7 mouse cellular contexts compared by ENCODE assay signal in genomic region chr7:90444206-90444605, GRCm38 (mm10). TPM values are rescaled to one million over a fixed set of nuclear protein-coding genes. Genes with fewer than 3 reads are reported as not detected.
A peak's percentile ranks its signal among the peaks of the same experiment; 100 is the strongest.
DNase-seq lines count a peak whose midpoint lies in the region; ATAC-seq and TF ChIP-seq lines count a peak whose summit lies in the region.

No protein-coding gene starts in this region.

- peak overlapping the region; percentile 2; the same call in 1 of the 2 replicates for H3K27ac ChIP-seq in testis, adult 2 months (ENCODE audit: control insufficient read depth, insufficient read depth, low read depth, low read length)
- no peak overlapping the region; the same call in 1 of the 2 replicates for H3K27ac ChIP-seq in hindbrain, embryonic 15.5 days (replicated peaks)
- H3K27ac ChIP-seq in midbrain, embryonic 13.5 days = peak overlapping the region; percentile 99; the same call in 1 of the 2 replicates

- H3K27me3 ChIP-seq in testis, adult 2 months (ENCODE audit: control insufficient read depth, insufficient read depth, low read length) = no peaks in the 10 kb centered on the region
- no peaks in the 10 kb centered on the region for H3K27me3 ChIP-seq in hindbrain, embryonic 15.5 days
- H3K27me3 ChIP-seq in midbrain, embryonic 13.5 days = no peaks in the 10 kb centered on the region

- H3K4me1 ChIP-seq in testis, adult 2 months (ENCODE audit: control insufficient read depth, insufficient read depth, low read length) = no peaks in the 10 kb centered on the region
- H3K4me1 ChIP-seq in hindbrain, embryonic 15.5 days (replicated peaks) = peaks cover 17% of the 10 kb centered on the region
- peaks cover 12% of the 10 kb centered on the region for H3K4me1 ChIP-seq in midbrain, embryonic 13.5 days (replicated peaks)

- no peak for TF ChIP-seq POLR2A in testis, adult 2 months (IDR thresholded peaks at IDR 0.05; ENCODE audit: control insufficient read depth, low read depth, low read length)

- WGBS in hindbrain, embryonic 15.5 days = 0% methylated on average over 6 of the region's 6 CpGs
- WGBS in midbrain, embryonic 13.5 days = under 1% methylated on average over 6 of the region's 6 CpGs

- H3K9ac ChIP-seq in hindbrain, embryonic 15.5 days = peak overlapping the region; percentile 93
- peak overlapping the region; percentile 99 for H3K9ac ChIP-seq in midbrain, embryonic 13.5 days (replicated peaks)

- H3K9me3 ChIP-seq in hindbrain, embryonic 15.5 days = no peaks in the 10 kb centered on the region
- H3K9me3 ChIP-seq in midbrain, embryonic 13.5 days = no peaks in the 10 kb centered on the region

- no peak for DNase-seq in testis, postnatal 14 days (ENCODE audit: low spot score)
- peak; percentile 19 for DNase-seq in embryo, embryonic 9.5 days (ENCODE audit: extremely low spot score)
- DNase-seq in gastrocnemius, postnatal 25 days = no peak
- DNase-seq in thymus, postnatal 14 days = no peak

- H3K4me2 ChIP-seq in hindbrain, embryonic 15.5 days = peak overlapping the region; percentile 80
- H3K4me2 ChIP-seq in midbrain, embryonic 13.5 days (replicated peaks) = peak overlapping the region; percentile 97

- H3K36me3 ChIP-seq in testis, adult 2 months (ENCODE audit: control insufficient read depth, insufficient read depth, low read length) = no peaks in the 10 kb centered on the region
- H3K36me3 ChIP-seq in hindbrain, embryonic 15.5 days = peaks cover 7% of the 10 kb centered on the region
- H3K36me3 ChIP-seq in midbrain, embryonic 13.5 days = peaks cover 3% of the 10 kb centered on the region; the same call in 1 of the 2 replicates

- TF ChIP-seq CTCF in testis, adult 2 months (IDR thresholded peaks at IDR 0.05; ENCODE audit: control insufficient read depth, insufficient read depth, insufficient replicate concordance, low read depth, low read length) = no peak

- no peak for ATAC-seq in hindbrain, embryonic 15.5 days (ENCODE audit: low FRiP score, low read depth)
- no peak for ATAC-seq in midbrain, embryonic 13.5 days

- peak overlapping the region; percentile 99 for H3K4me3 ChIP-seq in testis, adult 2 months (ENCODE audit: control insufficient read depth, low read depth, low read length)
- H3K4me3 ChIP-seq in hindbrain, embryonic 15.5 days = peak overlapping the region; percentile 66
- peak overlapping the region; percentile 77 for H3K4me3 ChIP-seq in midbrain, embryonic 13.5 days (replicated peaks)

RNA-seq across cellular contexts. Expression of gene Crebzf, which starts 1.7 kb away (rescaled TPM):
- polyA plus RNA-seq in testis, adult 2 months (2012; rRNA removed) = 21.7 and 24.6 TPM in 2 replicates
- polyA plus RNA-seq in hindbrain, embryonic 15.5 days (2015; fragmentation: Nextera tagmentation; extraction: Ambion mirVana) = 28.5 and 29.0 TPM in 2 replicates
- 34.1 and 39.5 TPM in 2 replicates for polyA plus RNA-seq in midbrain, embryonic 13.5 days (2015; fragmentation: Nextera tagmentation; extraction: Ambion mirVana)
- 10 to 100 TPM; 12.8 to 15.0 TPM for total RNA-seq in gastrocnemius, postnatal 25 days (2021)

RNA-seq across cellular contexts. Expression of gene Tmem126a, which starts 12.8 kb away (rescaled TPM):
- 13.5 and 16.1 TPM in 2 replicates for polyA plus RNA-seq in testis, adult 2 months (2012; rRNA removed)
- polyA plus RNA-seq in hindbrain, embryonic 15.5 days (2015; fragmentation: Nextera tagmentation; extraction: Ambion mirVana) = 124 and 134 TPM in 2 replicates
- polyA plus RNA-seq in midbrain, embryonic 13.5 days (2015; fragmentation: Nextera tagmentation; extraction: Ambion mirVana) = 134 and 140 TPM in 2 replicates
- total RNA-seq in gastrocnemius, postnatal 25 days (2021) = 10 to 100 TPM; 90.6 to 97.2 TPM

RNA-seq across cellular contexts. Expression of gene Ccdc89, which starts 17.8 kb away (rescaled TPM):
- 68.5 and 74.4 TPM in 2 replicates for polyA plus RNA-seq in testis, adult 2 months (2012; rRNA removed)
- 2.0 and 2.3 TPM in 2 replicates for polyA plus RNA-seq in hindbrain, embryonic 15.5 days (2015; fragmentation: Nextera tagmentation; extraction: Ambion mirVana)
- 2.8 and 2.9 TPM in 2 replicates for polyA plus RNA-seq in midbrain, embryonic 13.5 days (2015; fragmentation: Nextera tagmentation; extraction: Ambion mirVana)
- total RNA-seq in gastrocnemius, postnatal 25 days (2021) = under 1 TPM in 1 of 2 experiments, not detected in 1; 0.13 TPM

RNA-seq across cellular contexts. Expression of gene Tmem126b, which starts 31.6 kb away (rescaled TPM):
- polyA plus RNA-seq in testis, adult 2 months (2012; rRNA removed) = 1.5 and 1.7 TPM in 2 replicates
- 42.0 and 47.0 TPM in 2 replicates for polyA plus RNA-seq in hindbrain, embryonic 15.5 days (2015; fragmentation: Nextera tagmentation; extraction: Ambion mirVana)
- 46.4 and 46.7 TPM in 2 replicates for polyA plus RNA-seq in midbrain, embryonic 13.5 days (2015; fragmentation: Nextera tagmentation; extraction: Ambion mirVana)
- total RNA-seq in gastrocnemius, postnatal 25 days (2021) = 10 to 100 TPM; 18.7 to 19.2 TPM

RNA-seq across cellular contexts. Expression of gene Dlg2, which starts 32.3 kb away (rescaled TPM):
- polyA plus RNA-seq in testis, adult 2 months (2012; rRNA removed) = 13.3 and 14.1 TPM in 2 replicates
- 27.4 and 28.5 TPM in 2 replicates for polyA plus RNA-seq in hindbrain, embryonic 15.5 days (2015; fragmentation: Nextera tagmentation; extraction: Ambion mirVana)
- polyA plus RNA-seq in midbrain, embryonic 13.5 days (2015; fragmentation: Nextera tagmentation; extraction: Ambion mirVana) = 13.0 and 13.9 TPM in 2 replicates
- total RNA-seq in gastrocnemius, postnatal 25 days (2021) = under 1 TPM; 0.05 to 0.75 TPM

Comparison
In these comparisons a context has a peak if more than half of its experiments do, and no peak if none do; other contexts are left out.
1. RNA of gene Ccdc89, which starts 17.8 kb away (polyA plus RNA-seq): 68.5 to 74.4 TPM in testis, adult 2 months; 2.8 to 2.9 TPM in midbrain, embryonic 13.5 days and 2.0 to 2.3 TPM in hindbrain, embryonic 15.5 days; every median in the first group is over 10 times any median in the second.
2. Peak in every context shown above with its lines, with median percentiles within 50 percentile points of each other: H3K4me3 ChIP-seq.